Mouse (Mus musculus): ENCODE data around the gene Cdh3.

DNA sequence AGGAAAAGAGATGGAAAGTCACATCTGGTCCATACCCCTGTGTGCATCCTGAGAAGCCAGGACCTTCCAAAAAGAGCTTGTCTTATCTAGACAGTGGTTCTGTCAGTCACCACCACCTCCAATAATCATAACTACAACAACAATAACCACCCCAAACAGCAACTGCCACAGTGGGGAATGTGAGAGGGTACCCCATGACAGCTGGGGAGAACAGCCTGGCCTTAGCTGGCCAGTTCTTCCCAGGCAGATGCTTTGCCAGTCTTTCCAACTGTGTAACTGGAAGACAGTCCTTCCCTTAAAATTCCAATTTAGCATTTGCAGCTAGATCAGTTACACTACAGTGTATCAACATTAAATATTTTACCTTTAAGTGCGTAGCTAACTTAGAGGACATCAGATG is 40.2 kb downstream of the Cdh3 start:
- no peak for TF ChIP-seq MYOG (IDR thresholded peaks at IDR 0.05; ENCODE audit: control insufficient read depth, extremely low read depth, insufficient read length)
- TF ChIP-seq CTCF (IDR thresholded peaks at IDR 0.05; ENCODE audit: control insufficient read depth, insufficient read depth, insufficient read length), result no peak
- no peak for TF ChIP-seq MAX (IDR thresholded peaks at IDR 0.05)
- TF ChIP-seq CEBPB (IDR thresholded peaks at IDR 0.05; ENCODE audit: low read depth), result no peak

All from C2C12 (cell line).